ENCODE assay signal across 9 mouse cellular contexts in genomic region chr7:110156712-110157260, GRCm38 (mm10). TPM values are rescaled to one million over a fixed set of nuclear protein-coding genes. Genes with fewer than 3 reads are reported as not detected.
A peak's percentile ranks its signal among the peaks of the same experiment; 100 is the strongest.
DNase-seq lines count a peak whose midpoint lies in the region; ATAC-seq lines count a peak whose summit lies in the region.
"Had no signal": no experiment of that assay in that cellular context is flagged by ENCODE, and none has a peak within 500 bp of the region (broad histone marks: within the 10 kb centered on the region; RNA-seq: fewer than 3 reads in every experiment).

No protein-coding gene starts in this region.

- no peaks in the 10 kb centered on the region for H3K9me3 ChIP-seq in heart, embryonic 14.5 days (ENCODE audit: control insufficient read depth, low read length)
- no peaks in the 10 kb centered on the region for H3K9me3 ChIP-seq in liver, embryonic 16.5 days (replicated peaks; ENCODE audit: control insufficient read depth, low read length)

- DNase-seq in urinary bladder, postnatal 14 days (ENCODE audit: low spot score) = peak; percentile 28
- DNase-seq in urinary bladder, postnatal 25 days (ENCODE audit: low spot score) = no peak
- DNase-seq in testis, postnatal 14 days (ENCODE audit: low spot score) = peak; percentile 15
- DNase-seq in B cell, adult 2 months = no peak
- no peak for DNase-seq in cerebellum, adult 18-20 months
- DNase-seq: right cerebral cortex, adult 18-20 months had no signal

- peaks cover 20 to 30% of the 10 kb centered on the region in 2 experiments for H3K4me1 ChIP-seq in heart, embryonic 14.5 days (ENCODE audit: control insufficient read depth in 2 of 2, insufficient read depth in 2 of 2, low read length in 2 of 2)
- peaks cover 11% of the 10 kb centered on the region for H3K4me1 ChIP-seq in liver, embryonic 16.5 days (ENCODE audit: control insufficient read depth, low read depth, low read length)

- WGBS in heart, embryonic 14.5 days = 0% methylated on average over 4 of the region's 4 CpGs
- 14% methylated on average over 4 of the region's 4 CpGs for WGBS in liver, embryonic 16.5 days (ENCODE audit: insufficient replicate concordance)

- no peaks in the 10 kb centered on the region for H3K27me3 ChIP-seq in heart, embryonic 14.5 days (ENCODE audit: control insufficient read depth, insufficient read depth, low read length)
- H3K27me3 ChIP-seq in liver, embryonic 16.5 days (ENCODE audit: control insufficient read depth, insufficient read depth, low read depth, low read length) = no peaks in the 10 kb centered on the region

- H3K27ac ChIP-seq in heart, embryonic 14.5 days (replicated peaks in 1 of 2; ENCODE audit: control insufficient read depth in 1 of 2, insufficient read depth in 1 of 2, low read depth in 2 of 2, low read length in 2 of 2) = peak overlapping the region; percentile 93 to 96
- no peak overlapping the region for H3K27ac ChIP-seq in liver, embryonic 16.5 days (ENCODE audit: low read length)

- peak; percentile 85 for ATAC-seq in heart, embryonic 14.5 days (ENCODE audit: insufficient number of reproducible peaks, insufficient read depth, low FRiP score, low read depth)
- peak; percentile 82 for ATAC-seq in liver, embryonic 16.5 days (ENCODE audit: low read depth)
- ATAC-seq in activated CD4-positive, CD25-positive, alpha-beta regulatory T cell, adult 4 months = no peak

- H3K36me3 ChIP-seq in heart, embryonic 14.5 days (ENCODE audit: control insufficient read depth, insufficient read depth, low read length) = no peaks in the 10 kb centered on the region
- no peaks in the 10 kb centered on the region for H3K36me3 ChIP-seq in liver, embryonic 16.5 days (ENCODE audit: control insufficient read depth, insufficient read depth)

- peak overlapping the region; percentile 22 for H3K9ac ChIP-seq in heart, embryonic 14.5 days (ENCODE audit: low read length)
- H3K9ac ChIP-seq in liver, embryonic 16.5 days (ENCODE audit: low read depth, low read length) = no peak overlapping the region

- H3K4me3 ChIP-seq in heart, embryonic 14.5 days (ENCODE audit: control insufficient read depth in 1 of 2, insufficient read depth in 1 of 2, low read depth in 1 of 2, low read length in 2 of 2) = no peak overlapping the region
- no peak overlapping the region for H3K4me3 ChIP-seq in liver, embryonic 16.5 days (ENCODE audit: low read depth, low read length)

- peak overlapping the region; percentile 43 for H3K4me2 ChIP-seq in heart, embryonic 14.5 days (ENCODE audit: low read length)
- H3K4me2 ChIP-seq in liver, embryonic 16.5 days (ENCODE audit: low read depth, low read length) = peak overlapping the region; percentile 25

RNA-seq across cellular contexts. Expression of gene Wee1, which starts 34.9 kb away (rescaled TPM):
- 29.8 and 30.2 TPM in 2 replicates for polyA plus RNA-seq in heart, embryonic 14.5 days (2014; fragmentation: Nextera tagmentation; extraction: Ambion mirVana)
- 6.5 and 6.6 TPM in 2 replicates for polyA plus RNA-seq in liver, embryonic 16.5 days (2015; fragmentation: Nextera tagmentation; extraction: Ambion mirVana)
- 1 to 10 TPM; 2.4 to 3.0 TPM for polyA plus RNA-seq in activated CD4-positive, CD25-positive, alpha-beta regulatory T cell, adult 4 months (2017; shearing (Covaris generic))

Comparison
In these comparisons a context has a peak if more than half of its experiments do, and no peak if none do; other contexts are left out.
1. DNase-seq: peak in urinary bladder, postnatal 14 days (single experiment) and testis, postnatal 14 days (single experiment); none in urinary bladder, postnatal 25 days (single experiment), B cell, adult 2 months (0 of 2) and cerebellum, adult 18-20 months (0 of 2).